Mouse (Mus musculus) adrenal gland, adult 10 weeks (tissue): ENCODE results near the gene Gm38394. TPM values are rescaled to one million over a fixed set of nuclear protein-coding genes. Genes with fewer than 3 reads are reported as not detected.

Source experiments
- polyA plus RNA-seq: library from polyadenylated mRNA; stranded (reverse); fragments of 350-450 nt; fragmentation: Illumina TruSeq; extraction: RNeasy Lipid Tissue Mini Kit (QIAGEN cat#74804); gene quantifications from one replicate; pipeline ENCODE4 v1.2.3, GENCODE M21; 2014; ENCODE audit warnings: low read depth, low replicate concordance

Gene Gm38394
- polyA plus RNA-seq, result 34.1 TPM

GRCm38 (mm10) chr1:133661203-133661933 is at the start of gene Gm38394:
TSS of gene Gm38394 (minus strand) at chr1:133661318.

GRCm38 (mm10) chr1:133689897-133690296 is 28.8 kb upstream of the Gm38394 start, which contains the start of gene Lax1:
TSS of gene Lax1 (minus strand) at chr1:133690108.

GRCm38 (mm10) chr1:133660466-133661202 is 484 bp downstream of the Gm38394 start, which contains the start of gene Zbed6:
TSS of gene Zbed6 (minus strand) at chr1:133660885.

GRCm38 (mm10) chr1:133609771-133610502 is 51.2 kb downstream of the Gm38394 start, which contains the start of gene Snrpe:
TSS of gene Snrpe (minus strand) at chr1:133610291.

Other genes with a start within 250 kb of the Gm38394 start
- 0.64 TPM for gene Sox13, start 236.9 kb downstream of the Gm38394 start, polyA plus RNA-seq
- 364 TPM for gene Snrpe, start 51.0 kb downstream of the Gm38394 start, polyA plus RNA-seq
- gene Zbed6, start 433 bp downstream of the Gm38394 start, polyA plus RNA-seq, result 31.6 TPM
- gene Lax1, start 28.8 kb upstream of the Gm38394 start, polyA plus RNA-seq, result 0.47 TPM
- gene Atp2b4, start 139.7 kb upstream of the Gm38394 start, polyA plus RNA-seq, result 22.5 TPM
- gene Optc, start 246.7 kb upstream of the Gm38394 start, polyA plus RNA-seq, result not detected